Mouse (Mus musculus) subcutaneous adipose tissue, adult 2 months (tissue): Measurements from ENCODE around the gene Uox. TPM values are rescaled to one million over a fixed set of nuclear protein-coding genes. Genes with fewer than 3 reads are reported as not detected.

Experiments used
- polyA plus RNA-seq: library from polyadenylated mRNA; depleted of rRNA; stranded (reverse); fragments of >200 nt; gene quantifications from 2 replicates; pipeline ENCODE4 v1.2.3, GENCODE M21; 2012; ENCODE audit warnings: low replicate concordance; rRNA removed

Uox gene
- 0.77 TPM in 1 of 2 replicates, not detected in the other for polyA plus RNA-seq

DNA sequence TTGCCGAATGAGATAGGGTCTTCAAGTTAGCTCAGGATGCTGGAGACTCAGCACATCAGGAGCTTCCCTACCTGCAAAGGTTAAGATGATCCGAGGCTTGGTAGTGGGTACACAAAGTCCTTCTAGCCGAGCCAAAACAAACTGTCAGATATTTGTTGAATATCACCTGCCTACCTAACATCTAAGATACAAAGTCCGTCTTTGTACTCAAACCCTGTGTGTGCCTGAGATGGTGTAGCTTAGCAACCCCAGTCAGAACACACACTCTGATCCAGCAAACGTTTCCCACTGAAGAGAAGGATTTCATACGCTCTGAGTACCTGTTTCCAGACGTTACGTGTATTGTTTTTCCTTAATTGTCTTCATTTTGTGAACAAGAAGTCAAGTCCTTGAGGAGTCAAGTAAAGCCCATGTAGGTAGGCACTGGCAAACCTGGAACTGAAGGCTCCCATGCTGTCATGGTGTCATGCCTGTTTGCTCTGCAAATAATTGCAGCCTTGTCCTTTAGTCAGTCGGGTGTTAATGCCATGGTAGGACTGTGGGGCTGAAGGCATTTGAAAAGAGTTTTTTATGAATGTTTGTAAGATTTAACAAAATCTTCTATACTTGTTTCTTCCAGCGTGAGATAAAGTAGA, at the start of gene Uox:
Uox (plus strand) TSS at position 279 of the 635 bp plus-strand sequence.

DNA sequence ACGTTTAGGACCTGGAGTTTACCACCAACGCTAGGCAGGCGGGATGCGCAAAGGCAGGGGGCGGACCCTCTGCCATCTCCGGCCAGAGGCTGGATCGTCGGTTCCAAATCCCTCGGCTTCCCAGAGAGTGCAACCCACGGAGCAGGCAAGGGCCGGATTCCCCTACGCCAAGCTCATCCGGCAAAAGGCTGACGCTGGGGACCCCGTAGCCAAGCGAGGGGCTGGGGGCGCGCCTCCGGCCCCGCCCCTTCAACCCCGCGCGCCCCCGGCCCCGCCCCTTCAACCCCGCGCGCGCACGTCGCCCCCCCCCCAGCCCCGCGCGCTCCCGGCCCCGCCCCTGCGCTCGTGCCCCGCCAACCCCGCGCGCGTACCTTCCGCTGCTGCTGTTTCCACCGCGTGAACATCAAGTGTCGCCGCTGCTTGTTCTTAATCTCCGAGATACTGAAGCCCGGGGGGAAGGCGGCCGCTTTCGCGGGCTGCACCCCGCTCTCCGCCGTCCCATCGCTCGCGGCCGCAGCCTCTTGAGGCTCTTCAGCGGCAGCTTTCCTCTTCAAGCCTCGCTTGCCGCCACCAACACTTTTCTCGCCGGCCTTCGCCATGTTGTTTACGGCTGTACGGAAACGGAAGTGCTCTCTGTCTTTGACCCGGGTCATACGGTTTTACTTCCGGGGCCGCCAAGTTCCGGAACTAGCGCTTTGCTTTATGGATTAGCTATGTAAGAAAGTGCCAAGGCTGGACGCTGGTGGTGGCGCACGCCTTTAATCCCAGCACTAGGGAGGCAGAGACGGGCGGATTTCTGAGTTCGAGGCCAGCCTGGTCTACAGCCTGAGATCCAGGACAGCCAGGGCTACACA, 49.2 kb upstream of the Uox start, which contains the start of gene Rpf1:
Rpf1 (minus strand) TSS at position 632 of the 854 bp plus-strand sequence.

DNA sequence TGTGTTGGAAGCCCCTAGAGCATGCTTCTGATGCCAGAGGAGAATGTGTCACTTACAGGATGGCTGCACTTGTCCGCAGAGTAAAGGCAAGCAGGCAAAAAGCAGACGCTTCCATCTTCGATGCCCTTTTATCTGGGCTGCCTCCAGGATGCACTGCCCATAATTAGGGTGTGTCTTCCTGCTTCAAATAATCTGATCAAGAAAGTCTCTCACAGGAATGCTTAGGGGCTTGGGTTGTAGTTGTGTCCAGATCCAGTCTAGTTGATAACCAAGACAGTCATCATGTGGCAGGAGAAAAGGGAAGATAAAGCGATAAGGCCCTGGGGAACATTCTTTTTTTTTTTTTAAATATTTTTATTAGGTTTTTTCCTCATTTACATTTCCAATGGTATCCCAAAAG, 45.3 kb downstream of the Uox start, which contains the start of gene Dnase2b:
Dnase2b (minus strand) TSS at position 101 of the 400 bp plus-strand sequence.

DNA sequence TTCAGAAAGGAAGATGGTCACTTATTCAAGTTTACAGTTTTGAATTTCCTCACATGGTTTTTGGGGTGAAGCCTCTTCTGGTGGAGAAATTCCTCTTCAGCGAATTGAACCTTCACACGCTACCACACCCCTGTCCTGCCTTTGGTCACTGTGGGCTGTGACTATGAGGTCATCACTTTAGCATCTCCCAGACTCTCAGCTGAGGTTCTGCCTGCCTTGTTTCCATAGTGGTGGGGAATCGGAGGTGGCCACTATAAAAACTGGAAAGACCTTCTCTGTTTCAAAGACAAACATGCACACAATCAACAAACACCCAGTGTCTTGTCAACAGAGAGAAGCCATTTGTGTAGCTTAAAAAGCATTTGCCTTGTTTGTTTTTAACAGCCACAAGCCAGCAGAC, 81.0 kb downstream of the Uox start, which contains the start of gene 4930503B20Rik:
4930503B20Rik (minus strand) TSS at position 101 of the 400 bp plus-strand sequence.

Other genes starting within 250 kb of the Uox start
- gene Ssx2ip, start 165.8 kb upstream of the Uox start, polyA plus RNA-seq, result 1.6 and 6.6 TPM in 2 replicates
- 5.3 and 6.7 TPM in 2 replicates for gene Ctbs, start 120.6 kb upstream of the Uox start, polyA plus RNA-seq
- gene Spata1, start 70.7 kb upstream of the Uox start, polyA plus RNA-seq, result 1.1 and 1.7 TPM in 2 replicates
- gene Gng5, start 70.6 kb upstream of the Uox start, polyA plus RNA-seq, result 413 and 461 TPM in 2 replicates
- gene Rpf1, start 49.0 kb upstream of the Uox start, polyA plus RNA-seq, result 7.7 and 12.7 TPM in 2 replicates
- not detected in 2 replicates for gene Dnase2b, start 45.2 kb downstream of the Uox start, polyA plus RNA-seq
- gene 4930503B20Rik, start 80.9 kb downstream of the Uox start, polyA plus RNA-seq, result not detected in 2 replicates
- gene Samd13, start 115.2 kb downstream of the Uox start, polyA plus RNA-seq, result 0.17 and 0.40 TPM in 2 replicates
- gene Prkacb, start 242.6 kb downstream of the Uox start, polyA plus RNA-seq, result 18.6 and 34.4 TPM in 2 replicates